Mouse (Mus musculus): ENCODE data around the gene Klk1b27. TPM values are rescaled to one million over a fixed set of nuclear protein-coding genes. Genes with fewer than 3 reads are reported as not detected.
"Not testable (repeated sequence)": the region's sequence is repeated elsewhere in the genome, so short reads cannot be mapped to it uniquely, and the experiment has no call there.

Klk1b27 gene
- polyA plus RNA-seq (2015; fragmentation: Nextera tagmentation; extraction: Ambion mirVana): not detected in 2 replicates

- H3K9me3 ChIP-seq (ENCODE audit: control insufficient read depth, low read length); H3K4me3 ChIP-seq (replicated peaks; ENCODE audit: low read length); H3K4me1 ChIP-seq (replicated peaks; ENCODE audit: control insufficient read depth, insufficient read depth, low read length); H3K9ac ChIP-seq (replicated peaks; ENCODE audit: low read depth, low read length); H3K27ac ChIP-seq (ENCODE audit: low read length); H3K27me3 ChIP-seq (replicated peaks; ENCODE audit: control insufficient read depth, insufficient read depth, low read length); ATAC-seq; H3K4me2 ChIP-seq (ENCODE audit: low read length); H3K36me3 ChIP-seq (ENCODE audit: control insufficient read depth, insufficient read depth): not testable (repeated sequence)
- WGBS: 72% methylated on average over 3 of the region's 3 CpGs
These were observed at the start of gene Klk1b27 for GRCm38 (mm10) chr7:44051990-44052389. Gene Klk1b27 (plus strand): TSS chr7:44052290.

- Histone ChIP-seq H3K36me3 (ENCODE audit: control insufficient read depth, insufficient read depth) (no peaks in the 10 kb centered on the region), H3K4me3 (replicated peaks; ENCODE audit: low read length) (no peak overlapping the region), H3K27me3 (replicated peaks; ENCODE audit: control insufficient read depth, insufficient read depth, low read length) (no peaks in the 10 kb centered on the region), H3K9ac (replicated peaks; ENCODE audit: low read depth, low read length) (no peak overlapping the region), H3K27ac (ENCODE audit: low read length) (no peak overlapping the region), H3K4me1 (replicated peaks; ENCODE audit: control insufficient read depth, insufficient read depth, low read length) (no peaks in the 10 kb centered on the region), H3K4me2 (ENCODE audit: low read length) (no peak overlapping the region), H3K9me3 (ENCODE audit: control insufficient read depth, low read length) (no peaks in the 10 kb centered on the region)
- ATAC-seq: no peak
These were observed 47.2 kb upstream of the Klk1b27 start for GRCm38 (mm10) chr7:44004847-44005246.

- H3K4me1 ChIP-seq (replicated peaks; ENCODE audit: control insufficient read depth, insufficient read depth, low read length); H3K9ac ChIP-seq (replicated peaks; ENCODE audit: low read depth, low read length); H3K36me3 ChIP-seq (ENCODE audit: control insufficient read depth, insufficient read depth); H3K27me3 ChIP-seq (replicated peaks; ENCODE audit: control insufficient read depth, insufficient read depth, low read length); H3K4me3 ChIP-seq (replicated peaks; ENCODE audit: low read length); H3K9me3 ChIP-seq (ENCODE audit: control insufficient read depth, low read length); H3K27ac ChIP-seq (ENCODE audit: low read length); H3K4me2 ChIP-seq (ENCODE audit: low read length); ATAC-seq: not testable (repeated sequence)
These were observed 40.2 kb upstream of the Klk1b27 start, which contains the start of gene Klk1b26 for GRCm38 (mm10) chr7:44011868-44012267. Gene Klk1b26 (plus strand): TSS chr7:44012168.

GRCm38 (mm10) chr7:44014666-44015065, 37.4 kb upstream of the Klk1b27 start:
- H3K36me3 ChIP-seq (ENCODE audit: control insufficient read depth, insufficient read depth); H3K9me3 ChIP-seq (ENCODE audit: control insufficient read depth, low read length); ATAC-seq; H3K4me2 ChIP-seq (ENCODE audit: low read length); H3K4me1 ChIP-seq (replicated peaks; ENCODE audit: control insufficient read depth, insufficient read depth, low read length); H3K27ac ChIP-seq (ENCODE audit: low read length); H3K4me3 ChIP-seq (replicated peaks; ENCODE audit: low read length); H3K27me3 ChIP-seq (replicated peaks; ENCODE audit: control insufficient read depth, insufficient read depth, low read length); H3K9ac ChIP-seq (replicated peaks; ENCODE audit: low read depth, low read length): not testable (repeated sequence)
- WGBS: 81% methylated on average over 6 of the region's 6 CpGs

- no peaks in the 10 kb centered on the region for H3K9me3 ChIP-seq (ENCODE audit: control insufficient read depth, low read length)
These were observed 37.0 kb upstream of the Klk1b27 start for GRCm38 (mm10) chr7:44015071-44015470.

GRCm38 (mm10) chr7:44072117-44072516, 20.0 kb downstream of the Klk1b27 start:
- Histone ChIP-seq H3K4me3 (replicated peaks; ENCODE audit: low read length) (no peak overlapping the region), H3K27ac (ENCODE audit: low read length) (no peak overlapping the region), H3K27me3 (replicated peaks; ENCODE audit: control insufficient read depth, insufficient read depth, low read length) (no peaks in the 10 kb centered on the region), H3K4me1 (replicated peaks; ENCODE audit: control insufficient read depth, insufficient read depth, low read length) (no peaks in the 10 kb centered on the region), H3K9me3 (ENCODE audit: control insufficient read depth, low read length) (no peaks in the 10 kb centered on the region), H3K36me3 (ENCODE audit: control insufficient read depth, insufficient read depth) (no peaks in the 10 kb centered on the region), H3K4me2 (ENCODE audit: low read length) (no peak overlapping the region), H3K9ac (replicated peaks; ENCODE audit: low read depth, low read length) (no peak overlapping the region)
- no peak for ATAC-seq
- 74% methylated on average over 2 of the region's 2 CpGs for WGBS

More at GRCm38 (mm10) chr7:44015071-44015470, 37.0 kb upstream of the Klk1b27 start:
- Histone ChIP-seq H3K4me3 (replicated peaks; ENCODE audit: low read length) (no peak overlapping the region), H3K4me2 (ENCODE audit: low read length) (no peak overlapping the region), H3K27ac (ENCODE audit: low read length) (no peak overlapping the region), H3K9ac (replicated peaks; ENCODE audit: low read depth, low read length) (no peak overlapping the region), H3K27me3 (replicated peaks; ENCODE audit: control insufficient read depth, insufficient read depth, low read length) (no peaks in the 10 kb centered on the region), H3K36me3 (ENCODE audit: control insufficient read depth, insufficient read depth) (no peaks in the 10 kb centered on the region), H3K4me1 (replicated peaks; ENCODE audit: control insufficient read depth, insufficient read depth, low read length) (no peaks in the 10 kb centered on the region)
- WGBS: 94% methylated on average over 5 of the region's 5 CpGs
- ATAC-seq: no peak

GRCm38 (mm10) chr7:44077703-44078102, 25.6 kb downstream of the Klk1b27 start:
- WGBS: 50% methylated on average over 1 of the region's 1 CpGs
- H3K27me3 ChIP-seq (replicated peaks; ENCODE audit: control insufficient read depth, insufficient read depth, low read length): no peaks in the 10 kb centered on the region

GRCm38 (mm10) chr7:44096111-44096510, 44.0 kb downstream of the Klk1b27 start:
- no peak overlapping the region for H3K27ac ChIP-seq (ENCODE audit: low read length)
- no peaks in the 10 kb centered on the region for H3K36me3 ChIP-seq (ENCODE audit: control insufficient read depth, insufficient read depth)
- no peak overlapping the region for H3K4me2 ChIP-seq (ENCODE audit: low read length)
- H3K9ac ChIP-seq (replicated peaks; ENCODE audit: low read depth, low read length): no peak overlapping the region
- no peak overlapping the region for H3K4me3 ChIP-seq (replicated peaks; ENCODE audit: low read length)
- WGBS: 81% methylated on average over 1 of the region's 1 CpGs
- H3K4me1 ChIP-seq (replicated peaks; ENCODE audit: control insufficient read depth, insufficient read depth, low read length): no peaks in the 10 kb centered on the region
- no peak for ATAC-seq
- H3K27me3 ChIP-seq (replicated peaks; ENCODE audit: control insufficient read depth, insufficient read depth, low read length): no peaks in the 10 kb centered on the region
- no peaks in the 10 kb centered on the region for H3K9me3 ChIP-seq (ENCODE audit: control insufficient read depth, low read length)

More at GRCm38 (mm10) chr7:44077703-44078102, 25.6 kb downstream of the Klk1b27 start:
- Histone ChIP-seq H3K4me1 (replicated peaks; ENCODE audit: control insufficient read depth, insufficient read depth, low read length) (no peaks in the 10 kb centered on the region), H3K36me3 (ENCODE audit: control insufficient read depth, insufficient read depth) (no peaks in the 10 kb centered on the region), H3K9ac (replicated peaks; ENCODE audit: low read depth, low read length) (no peak overlapping the region), H3K4me3 (replicated peaks; ENCODE audit: low read length) (no peak overlapping the region), H3K9me3 (ENCODE audit: control insufficient read depth, low read length) (peaks cover 2% of the 10 kb centered on the region; the same call in 1 of the 2 replicates), H3K4me2 (ENCODE audit: low read length) (no peak overlapping the region), H3K27ac (ENCODE audit: low read length) (no peak overlapping the region)
- ATAC-seq: no peak

- H3K4me3 ChIP-seq (replicated peaks; ENCODE audit: low read length); H3K9ac ChIP-seq (replicated peaks; ENCODE audit: low read depth, low read length); H3K4me2 ChIP-seq (ENCODE audit: low read length); H3K9me3 ChIP-seq (ENCODE audit: control insufficient read depth, low read length); H3K27me3 ChIP-seq (replicated peaks; ENCODE audit: control insufficient read depth, insufficient read depth, low read length); H3K36me3 ChIP-seq (ENCODE audit: control insufficient read depth, insufficient read depth); ATAC-seq; H3K4me1 ChIP-seq (replicated peaks; ENCODE audit: control insufficient read depth, insufficient read depth, low read length); H3K27ac ChIP-seq (ENCODE audit: low read length): not testable (repeated sequence)
- WGBS: 94% methylated on average over 3 of the region's 3 CpGs
These were observed 49.9 kb downstream of the Klk1b27 start, which contains the start of gene Klk1b21 for GRCm38 (mm10) chr7:44102028-44102427. Gene Klk1b21 (plus strand): TSS chr7:44102328.
